Mouse (Mus musculus) c-Kit-negative CD71-positive TER-119-positive erythroid progenitor cells, embryonic 14.5 days (primary cell): ENCODE measurements around the gene Chsy1.

ENCODE experiments used
- DNase-seq: peaks from one replicate; pipeline ENCODE4 v3.0.0-alpha.2; 2013; ENCODE audit warnings: low read depth, low spot score

Chsy1 gene

GRCm38 (mm10) chr7:66140095-66140494 is 30.8 kb downstream of the Chsy1 start:
- no peak for DNase-seq

GRCm38 (mm10) chr7:66140923-66141570 is 31.7 kb downstream of the Chsy1 start:
- no peak for DNase-seq

- DNase-seq, result no peak
Observed at GRCm38 (mm10) chr7:66142514-66142913, 33.2 kb downstream of the Chsy1 start.

GRCm38 (mm10) chr7:66144543-66144942 is 35.2 kb downstream of the Chsy1 start:
- no peak for DNase-seq

GRCm38 (mm10) chr7:66147156-66147555 is 37.8 kb downstream of the Chsy1 start:
- no peak for DNase-seq

DNA sequence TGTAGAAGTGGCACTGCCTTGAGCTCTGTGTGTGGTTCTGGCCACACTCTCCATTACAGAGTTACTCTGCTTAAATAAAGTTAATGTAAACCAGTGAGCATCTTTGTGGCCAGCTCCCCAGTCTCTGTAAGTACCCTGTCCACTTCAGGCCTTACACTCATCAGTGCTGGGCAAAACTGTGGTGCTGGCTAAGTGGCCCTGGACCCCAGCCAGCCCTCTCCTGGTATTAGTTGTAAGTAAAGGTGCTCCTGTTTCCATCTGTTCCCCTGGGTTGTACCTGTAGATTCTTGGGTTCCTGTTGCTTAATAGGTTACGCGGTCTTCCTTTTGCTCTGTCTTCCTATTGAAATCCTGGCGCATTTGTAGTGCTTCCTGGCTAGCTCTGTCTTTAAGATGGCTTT is 38.5 kb downstream of the Chsy1 start:
- no peak for DNase-seq

DNA sequence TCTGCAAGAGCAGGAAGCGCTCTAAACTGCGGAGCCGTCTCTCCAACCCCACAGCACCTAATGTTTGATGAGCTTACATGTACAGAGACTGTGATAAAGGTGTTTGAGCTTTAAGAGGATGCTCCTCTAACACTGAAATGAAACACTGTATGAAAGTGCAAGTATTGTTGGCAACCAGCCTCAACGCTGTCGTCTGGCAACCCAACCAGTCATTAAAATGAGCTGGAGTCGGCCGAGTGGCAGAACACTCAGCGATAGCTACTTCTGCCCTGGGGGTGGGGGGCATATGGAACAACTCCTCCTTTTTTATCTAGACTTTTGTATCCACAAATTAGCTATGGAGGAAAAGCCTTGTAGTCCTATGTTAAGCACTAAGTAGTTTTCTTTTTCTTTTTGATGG is 40.2 kb downstream of the Chsy1 start:
- DNase-seq, result no peak

- no peak for DNase-seq
Observed at GRCm38 (mm10) chr7:66150411-66150810, 41.1 kb downstream of the Chsy1 start.

GRCm38 (mm10) chr7:66157413-66157812 is 48.1 kb downstream of the Chsy1 start:
- DNase-seq, result no peak

DNA sequence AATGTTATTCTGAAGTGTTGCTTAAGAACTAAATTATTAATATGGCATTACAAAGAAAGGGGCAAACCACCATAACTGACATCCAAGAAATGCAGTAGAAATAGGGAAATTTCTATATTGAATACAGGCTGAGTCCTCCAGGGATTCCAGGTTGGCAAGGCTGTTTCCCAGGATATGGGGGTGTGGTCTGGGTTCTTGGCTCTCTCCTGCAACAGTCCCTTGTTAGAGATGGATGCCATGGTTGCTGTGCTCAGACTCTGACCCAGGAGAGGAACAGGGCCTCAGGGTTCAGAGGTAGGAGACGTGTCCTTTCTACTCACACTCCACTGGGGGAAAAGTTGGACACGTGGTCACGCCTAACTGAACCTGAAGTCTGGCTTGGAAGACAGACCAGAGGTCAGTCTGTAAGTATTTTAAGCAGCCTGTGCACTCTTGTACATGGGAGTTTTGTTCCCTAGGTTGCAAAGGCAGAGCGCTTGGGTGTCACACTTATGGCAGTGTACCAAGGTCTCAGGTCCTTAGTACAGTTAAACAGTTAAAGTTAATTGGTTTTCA is 48.6 kb downstream of the Chsy1 start:
- no peak for DNase-seq

DNA sequence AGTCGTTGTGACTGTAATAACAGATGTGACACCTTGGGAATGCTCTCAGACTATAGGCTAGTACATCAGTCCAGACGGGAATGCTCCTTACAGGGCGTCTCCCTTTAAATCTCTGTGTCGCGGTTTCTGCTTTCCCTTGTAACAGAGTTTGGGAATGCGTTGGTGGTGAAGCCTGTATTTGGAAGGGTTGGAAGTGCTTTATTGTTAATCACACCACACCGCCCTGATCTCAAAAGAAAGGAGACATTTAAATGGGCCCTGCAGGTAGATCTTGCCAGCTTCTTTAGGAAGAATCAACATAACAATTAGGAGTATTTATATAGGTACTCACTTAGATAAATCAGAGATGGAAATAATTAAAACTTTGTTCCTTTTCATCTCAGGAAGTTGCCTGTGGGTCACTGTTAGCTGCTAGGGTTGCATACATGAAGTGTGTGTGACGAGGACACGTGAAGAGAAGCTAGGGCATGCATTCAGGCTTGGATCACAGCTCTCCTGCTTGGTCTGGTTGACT is 49.4 kb downstream of the Chsy1 start:
- DNase-seq, result no peak

GRCm38 (mm10) chr7:66159961-66160360 is 50.6 kb downstream of the Chsy1 start:
- no peak for DNase-seq

GRCm38 (mm10) chr7:66161836-66162235 is 52.5 kb downstream of the Chsy1 start:
- DNase-seq, result no peak

GRCm38 (mm10) chr7:66162489-66162888 is 53.2 kb downstream of the Chsy1 start:
- DNase-seq, result no peak

DNA sequence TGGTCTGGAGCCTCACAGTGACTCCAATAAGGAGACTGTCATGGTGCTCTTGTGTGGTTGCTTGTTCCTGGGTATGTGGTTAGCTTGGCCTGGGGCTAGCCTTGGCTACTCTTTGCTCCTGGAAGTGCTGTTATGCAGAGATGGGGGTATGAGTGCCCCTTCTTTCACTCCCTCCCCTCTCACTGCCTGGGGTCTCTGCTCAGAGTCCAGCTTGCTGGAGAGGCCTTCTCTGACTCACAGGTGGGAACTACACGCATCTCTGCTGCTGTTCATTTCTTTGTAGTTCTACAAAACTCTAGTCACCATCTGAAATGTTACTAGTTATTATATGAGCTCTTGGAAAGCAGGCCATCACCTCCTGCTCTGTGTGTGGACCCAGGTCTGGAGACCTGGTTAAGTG is 53.7 kb downstream of the Chsy1 start:
- DNase-seq, result no peak

GRCm38 (mm10) chr7:66164427-66165031 is 55.2 kb downstream of the Chsy1 start:
- DNase-seq, result no peak

GRCm38 (mm10) chr7:66165036-66165798 is 55.9 kb downstream of the Chsy1 start:
- DNase-seq, result no peak

GRCm38 (mm10) chr7:66168877-66169276 is 59.6 kb downstream of the Chsy1 start:
- no peak for DNase-seq

GRCm38 (mm10) chr7:66169476-66169875 is 60.2 kb downstream of the Chsy1 start:
- no peak for DNase-seq

- DNase-seq, result no peak
Observed at GRCm38 (mm10) chr7:66170802-66171505, 61.6 kb downstream of the Chsy1 start.

DNA sequence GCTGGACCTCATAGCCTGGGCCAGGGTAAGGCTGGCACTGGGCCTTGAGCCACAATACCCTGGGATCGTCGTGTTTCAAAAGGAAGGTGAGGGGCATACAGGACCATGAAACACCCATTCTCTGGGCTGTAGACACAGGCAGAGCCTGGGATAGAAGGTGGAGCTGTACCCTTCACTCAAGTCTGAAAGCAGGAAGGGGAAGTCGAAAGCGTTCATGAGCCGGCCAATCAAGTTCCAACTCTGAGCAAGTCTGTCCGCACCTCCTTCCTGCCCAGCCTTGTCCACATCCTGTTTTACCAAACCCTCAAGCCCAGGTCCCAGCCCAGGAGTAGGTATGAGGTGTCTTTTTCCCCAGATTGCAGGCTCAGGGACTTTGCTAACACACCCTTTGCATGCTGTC is 66.4 kb downstream of the Chsy1 start:
- DNase-seq, result no peak

DNA sequence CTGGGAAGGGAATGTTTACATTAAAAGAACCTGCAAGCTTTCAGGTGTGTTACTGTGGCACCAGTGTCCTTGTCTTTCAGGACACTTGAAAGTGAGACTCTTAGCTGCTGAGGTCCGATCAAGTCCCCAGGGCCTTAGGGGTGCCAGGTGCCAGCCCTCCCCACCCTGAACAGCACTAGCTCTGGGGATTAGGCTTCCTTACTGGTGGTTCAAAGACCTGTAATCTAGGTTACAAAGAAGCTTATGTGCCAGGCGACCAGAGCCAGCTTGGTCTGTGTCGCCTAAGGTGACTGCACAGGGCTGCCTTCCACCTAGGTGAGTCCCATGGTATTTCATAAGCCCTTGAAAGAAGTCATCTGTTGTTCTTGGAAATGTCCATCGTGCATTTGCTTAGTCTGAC is 66.9 kb downstream of the Chsy1 start:
- no peak for DNase-seq
